Mouse (Mus musculus): Measurements from ENCODE around the gene Ppt2. TPM values are rescaled to one million over a fixed set of nuclear protein-coding genes. Genes with fewer than 3 reads are reported as not detected.

The Ppt2 gene
- total RNA-seq, 2 experiments from 2014 or later = 2.9 to 21.3 TPM

- ATAC-seq (replicated peaks; ENCODE audit: low FRiP score, poor library complexity, severe bottlenecking) = no peak
Observed at GRCm38 (mm10) chr17:34658145-34658544, 29.8 kb upstream of the Ppt2 start.

- no peak for ATAC-seq (replicated peaks; ENCODE audit: low FRiP score, poor library complexity, severe bottlenecking)
Observed at GRCm38 (mm10) chr17:34657271-34657670, 29.0 kb upstream of the Ppt2 start.

GRCm38 (mm10) chr17:34656666-34657065 lies 28.4 kb upstream of the Ppt2 start:
- no peak for ATAC-seq (replicated peaks; ENCODE audit: low FRiP score, poor library complexity, severe bottlenecking)

- no peak for ATAC-seq (replicated peaks; ENCODE audit: low FRiP score, poor library complexity, severe bottlenecking)
Observed at GRCm38 (mm10) chr17:34655581-34655991, 27.3 kb upstream of the Ppt2 start.

GRCm38 (mm10) chr17:34655160-34655559 lies 26.9 kb upstream of the Ppt2 start:
- ATAC-seq (replicated peaks; ENCODE audit: low FRiP score, poor library complexity, severe bottlenecking) = no peak

GRCm38 (mm10) chr17:34654392-34654791 lies 26.1 kb upstream of the Ppt2 start:
- ATAC-seq (replicated peaks; ENCODE audit: low FRiP score, poor library complexity, severe bottlenecking) = no peak

- peak; percentile 47; the same call in 1 of the 2 replicates for ATAC-seq (replicated peaks; ENCODE audit: low FRiP score, poor library complexity, severe bottlenecking)
Observed at GRCm38 (mm10) chr17:34653746-34654285, 25.5 kb upstream of the Ppt2 start.

- no peak for ATAC-seq (replicated peaks; ENCODE audit: low FRiP score, poor library complexity, severe bottlenecking)
Observed at GRCm38 (mm10) chr17:34652985-34653384, 24.7 kb upstream of the Ppt2 start.

GRCm38 (mm10) chr17:34652546-34652945 lies 24.2 kb upstream of the Ppt2 start:
- no peak for ATAC-seq (replicated peaks; ENCODE audit: low FRiP score, poor library complexity, severe bottlenecking)

GRCm38 (mm10) chr17:34651507-34652221 lies 23.4 kb upstream of the Ppt2 start:
- ATAC-seq (replicated peaks; ENCODE audit: low FRiP score, poor library complexity, severe bottlenecking) = no peak

- no peak for ATAC-seq (replicated peaks; ENCODE audit: low FRiP score, poor library complexity, severe bottlenecking)
Observed at GRCm38 (mm10) chr17:34650781-34651180, 22.5 kb upstream of the Ppt2 start.

GRCm38 (mm10) chr17:34649106-34649864 lies 21.0 kb upstream of the Ppt2 start:
- no peak for ATAC-seq (replicated peaks; ENCODE audit: low FRiP score, poor library complexity, severe bottlenecking)

GRCm38 (mm10) chr17:34648141-34648890 lies 20.0 kb upstream of the Ppt2 start:
- no peak for ATAC-seq (replicated peaks; ENCODE audit: low FRiP score, poor library complexity, severe bottlenecking)

- peak; percentile 93 for ATAC-seq (replicated peaks; ENCODE audit: low FRiP score, poor library complexity, severe bottlenecking)
Observed at GRCm38 (mm10) chr17:34646906-34647787, 18.8 kb upstream of the Ppt2 start, which contains the start of gene Atf6b. Gene Atf6b, plus strand, starts transcription at chr17:34647146.

- ATAC-seq (replicated peaks; ENCODE audit: low FRiP score, poor library complexity, severe bottlenecking) = no peak
Observed at GRCm38 (mm10) chr17:34645831-34646511, 17.7 kb upstream of the Ppt2 start.

GRCm38 (mm10) chr17:34645256-34645829 lies 17.0 kb upstream of the Ppt2 start:
- no peak for ATAC-seq (replicated peaks; ENCODE audit: low FRiP score, poor library complexity, severe bottlenecking)

- ATAC-seq (replicated peaks; ENCODE audit: low FRiP score, poor library complexity, severe bottlenecking) = peak; percentile 74
Observed at GRCm38 (mm10) chr17:34644608-34645007, 16.3 kb upstream of the Ppt2 start, which contains the start of gene Fkbpl. Gene Fkbpl, plus strand, starts transcription at chr17:34644764.

- ATAC-seq (replicated peaks; ENCODE audit: low FRiP score, poor library complexity, severe bottlenecking) = no peak
Observed at GRCm38 (mm10) chr17:34643944-34644343, 15.6 kb upstream of the Ppt2 start.
